Mouse (Mus musculus): Measurements from ENCODE around the gene Ubl5. TPM values are rescaled to one million over a fixed set of nuclear protein-coding genes. Genes with fewer than 3 reads are reported as not detected.

Gene Ubl5
- polyA plus RNA-seq, 1 experiment: 566 TPM

GRCm38 (mm10) chr9:20692863-20693262 is 50.2 kb downstream of the Ubl5 start:
- no peak for TF ChIP-seq MAX (IDR thresholded peaks at IDR 0.05)
- TF ChIP-seq CEBPB (IDR thresholded peaks at IDR 0.05; ENCODE audit: low read depth): no peak
- no peak for TF ChIP-seq CTCF (IDR thresholded peaks at IDR 0.05; ENCODE audit: control insufficient read depth, insufficient read depth, insufficient read length)
- TF ChIP-seq USF1 (IDR thresholded peaks at IDR 0.05; ENCODE audit: low read depth): no peak
- no peak for TF ChIP-seq MYOD1 (IDR thresholded peaks at IDR 0.05; ENCODE audit: control insufficient read depth, insufficient read length, low read depth)
- TF ChIP-seq MYOG (IDR thresholded peaks at IDR 0.05; ENCODE audit: control insufficient read depth, extremely low read depth, insufficient read length): no peak
- no peak for TF ChIP-seq FOSL1 (IDR thresholded peaks at IDR 0.05; ENCODE audit: insufficient read depth, low read length, poor library complexity, severe bottlenecking)

GRCm38 (mm10) chr9:20694721-20695235 is 52.1 kb downstream of the Ubl5 start:
- no peak for TF ChIP-seq CEBPB (IDR thresholded peaks at IDR 0.05; ENCODE audit: low read depth)
- TF ChIP-seq MAX (IDR thresholded peaks at IDR 0.05): no peak
- TF ChIP-seq USF1 (IDR thresholded peaks at IDR 0.05; ENCODE audit: low read depth): no peak
- TF ChIP-seq CTCF (IDR thresholded peaks at IDR 0.05; ENCODE audit: control insufficient read depth, insufficient read depth, insufficient read length): no peak
- no peaks in the 10 kb centered on the region for H3K79me3 ChIP-seq (ENCODE audit: low read depth)

More at GRCm38 (mm10) chr9:20692863-20693262, 50.2 kb downstream of the Ubl5 start:
- Histone ChIP-seq H3ac (ENCODE audit: control insufficient read depth, insufficient read length, low read depth) (no peak overlapping the region), H3K79me2 (ENCODE audit: control insufficient read depth, insufficient read depth) (no peaks in the 10 kb centered on the region), H3K36me3 (ENCODE audit: control insufficient read depth, insufficient read depth) (no peaks in the 10 kb centered on the region), H3K79me3 (ENCODE audit: low read depth) (no peaks in the 10 kb centered on the region), H3K27me3 (ENCODE audit: control insufficient read depth, insufficient read depth, insufficient read length) (peaks cover 57% of the 10 kb centered on the region), H3K4me3 (ENCODE audit: insufficient read depth, poor library complexity, severe bottlenecking) (no peak overlapping the region)

GRCm38 (mm10) chr9:20696107-20696712 is 53.5 kb downstream of the Ubl5 start:
- TF ChIP-seq CEBPB (IDR thresholded peaks at IDR 0.05; ENCODE audit: low read depth) (no peak), MYOD1 (IDR thresholded peaks at IDR 0.05; ENCODE audit: control insufficient read depth, insufficient read length, low read depth) (no peak), MYOG (IDR thresholded peaks at IDR 0.05; ENCODE audit: control insufficient read depth, extremely low read depth, insufficient read length) (no peak), CTCF (IDR thresholded peaks at IDR 0.05; ENCODE audit: control insufficient read depth, insufficient read depth, insufficient read length) (no peak), USF1 (IDR thresholded peaks at IDR 0.05; ENCODE audit: low read depth) (no peak), MAX (IDR thresholded peaks at IDR 0.05) (no peak), FOSL1 (IDR thresholded peaks at IDR 0.05; ENCODE audit: insufficient read depth, low read length, poor library complexity, severe bottlenecking) (no peak)
- H3K79me3 ChIP-seq (ENCODE audit: low read depth): no peaks in the 10 kb centered on the region
- H3K4me3 ChIP-seq (ENCODE audit: insufficient read depth, poor library complexity, severe bottlenecking): no peak overlapping the region
- H3ac ChIP-seq (ENCODE audit: control insufficient read depth, insufficient read length, low read depth): no peak overlapping the region
- H3K27me3 ChIP-seq (ENCODE audit: control insufficient read depth, insufficient read depth, insufficient read length): peaks cover 56% of the 10 kb centered on the region
- no peaks in the 10 kb centered on the region for H3K79me2 ChIP-seq (ENCODE audit: control insufficient read depth, insufficient read depth)
- no peaks in the 10 kb centered on the region for H3K36me3 ChIP-seq (ENCODE audit: control insufficient read depth, insufficient read depth)

More at GRCm38 (mm10) chr9:20694721-20695235, 52.1 kb downstream of the Ubl5 start:
- peaks cover 62% of the 10 kb centered on the region for H3K27me3 ChIP-seq (ENCODE audit: control insufficient read depth, insufficient read depth, insufficient read length)
- H3ac ChIP-seq (ENCODE audit: control insufficient read depth, insufficient read length, low read depth): no peak overlapping the region
- no peaks in the 10 kb centered on the region for H3K36me3 ChIP-seq (ENCODE audit: control insufficient read depth, insufficient read depth)
- no peaks in the 10 kb centered on the region for H3K79me2 ChIP-seq (ENCODE audit: control insufficient read depth, insufficient read depth)
- H3K4me3 ChIP-seq (ENCODE audit: insufficient read depth, poor library complexity, severe bottlenecking): no peak overlapping the region

Other genes starting within 250 kb of the Ubl5 start
- gene Zfp26, start 182.7 kb upstream of the Ubl5 start, polyA plus RNA-seq (2012; fragmentation: generic; extraction: Trizol): 1.9 TPM
- 5.1 TPM for gene Zfp426, start 150.1 kb upstream of the Ubl5 start, polyA plus RNA-seq (2012; fragmentation: generic; extraction: Trizol)
- gene Zfp266, start 121.5 kb upstream of the Ubl5 start, polyA plus RNA-seq (2012; fragmentation: generic; extraction: Trizol): 7.5 TPM
- gene Zfp846, start 61.6 kb upstream of the Ubl5 start, polyA plus RNA-seq (2012; fragmentation: generic; extraction: Trizol): 2.7 TPM
- gene Fbxl12, start 1.9 kb downstream of the Ubl5 start, polyA plus RNA-seq (2012; fragmentation: generic; extraction: Trizol): 7.9 TPM
- gene Pin1, start 9.2 kb downstream of the Ubl5 start, polyA plus RNA-seq (2012; fragmentation: generic; extraction: Trizol): 55.5 TPM
- 0.09 TPM for gene Olfm2, start 103.5 kb downstream of the Ubl5 start, polyA plus RNA-seq (2012; fragmentation: generic; extraction: Trizol)
- 1.3 TPM for gene Col5a3, start 172.2 kb downstream of the Ubl5 start, polyA plus RNA-seq (2012; fragmentation: generic; extraction: Trizol)
- gene Rdh8, start 175.6 kb downstream of the Ubl5 start, polyA plus RNA-seq (2012; fragmentation: generic; extraction: Trizol): not detected
- 11.8 TPM for gene A230050P20Rik, start 225.8 kb downstream of the Ubl5 start, polyA plus RNA-seq (2012; fragmentation: generic; extraction: Trizol)
- 0.92 TPM for gene Angptl6, start 236.8 kb downstream of the Ubl5 start, polyA plus RNA-seq (2012; fragmentation: generic; extraction: Trizol)
- 88.3 TPM for gene Ppan, start 245.3 kb downstream of the Ubl5 start, polyA plus RNA-seq (2012; fragmentation: generic; extraction: Trizol)